Mouse (Mus musculus) stomach, embryonic 14.5 days (tissue): ENCODE data around the gene Rab21. TPM values are rescaled to one million over a fixed set of nuclear protein-coding genes. Genes with fewer than 3 reads are reported as not detected.

Experiments used
- ATAC-seq: fragments of 200-750 bp; cut with Nextera tagmentation; 2 replicates; pipeline ENCODE4 v1.8.0; 2017; ENCODE audit warnings: low read depth, moderate TSS enrichment; ENCODE audit not compliant: insufficient number of reproducible peaks, insufficient read depth, low FRiP score
- H3K27ac ChIP-seq: fragments of 300-500 bp; sonication (generic); 2 replicates; pipeline ENCODE4 v1.5.1; 2014; ENCODE audit warnings: mild to moderate bottlenecking, low read length, moderate library complexity, mixed read lengths
- H3K27me3 ChIP-seq: fragments of 300-500 bp; sonication (generic); 2 replicates; pipeline ENCODE4 v1.6.1; 2014; ENCODE audit warnings: low read length, control low read depth, mixed read lengths; ENCODE audit not compliant: control insufficient read depth, insufficient read depth
- H3K36me3 ChIP-seq: fragments of 300-500 bp; sonication (generic); 2 replicates; pipeline ENCODE4 v1.6.1; 2014; ENCODE audit warnings: mild to moderate bottlenecking, control low read depth, low read length, moderate library complexity, mixed read lengths; ENCODE audit not compliant: control insufficient read depth, insufficient read depth
- H3K4me1 ChIP-seq: fragments of 300-500 bp; sonication (generic); 2 replicates; pipeline ENCODE4 v1.6.1; 2014; ENCODE audit warnings: low read length, control low read depth, mixed read lengths; ENCODE audit not compliant: control insufficient read depth, insufficient read depth
- H3K4me2 ChIP-seq: fragments of 300-500 bp; sonication (generic); replicated peaks from 2 replicates; pipeline ENCODE4 v1.6.1; 2014; ENCODE audit warnings: low read depth, low read length, control low read depth
- H3K4me3 ChIP-seq: fragments of 300-500 bp; sonication (generic); 2 replicates; pipeline ENCODE4 v1.5.1; 2014; ENCODE audit warnings: low read depth, low read length, control low read depth
- H3K9ac ChIP-seq: fragments of 300-500 bp; sonication (generic); replicated peaks from 2 replicates; pipeline ENCODE4 v1.6.1; 2014; ENCODE audit warnings: low read depth, mild to moderate bottlenecking, control low read depth, low read length, moderate library complexity, mixed read lengths
- H3K9me3 ChIP-seq: fragments of 300-500 bp; sonication (generic); 2 replicates; pipeline ENCODE4 v1.6.1; 2016; ENCODE audit warnings: low read depth, low read length, control low read depth; ENCODE audit not compliant: control insufficient read depth
- WGBS: fragments of 180-500 bp; shearing (Covaris S2); extraction: QIAGEN DNeasy Blood & Tissue Kit; methylation state at CpG from one replicate; pipeline ENCODE4 v1.1.7; 2014; 5-methylcytosine and 5-hydroxymethylcytosine counted together
- polyA plus RNA-seq: library from polyadenylated mRNA; unstranded; fragments of >200 nt; fragmentation: Nextera tagmentation; extraction: Ambion mirVana; gene quantifications from 2 replicates; pipeline ENCODE4 v1.2.1, GENCODE M21; 2014

The Rab21 gene
- polyA plus RNA-seq, 1 experiment from 2014 or later: 8.0 TPM

GRCm38 (mm10) chr10:115256162-115256561, 59.2 kb downstream of the Rab21 start:
- WGBS: 78% methylated on average over 5 of the region's 5 CpGs
- H3K36me3 ChIP-seq: no peaks in the 10 kb centered on the region
- no peak for ATAC-seq
- H3K27me3 ChIP-seq: no peaks in the 10 kb centered on the region
- no peak overlapping the region for H3K27ac ChIP-seq
- H3K4me3 ChIP-seq: no peak overlapping the region
- H3K4me1 ChIP-seq: no peaks in the 10 kb centered on the region
- H3K4me2 ChIP-seq: no peak overlapping the region
- no peak overlapping the region for H3K9ac ChIP-seq
- no peaks in the 10 kb centered on the region for H3K9me3 ChIP-seq

GRCm38 (mm10) chr10:115253521-115253920, 61.9 kb downstream of the Rab21 start:
- Histone ChIP-seq H3K36me3 (no peaks in the 10 kb centered on the region), H3K4me2 (no peak overlapping the region), H3K4me3 (no peak overlapping the region), H3K9me3 (no peaks in the 10 kb centered on the region), H3K27ac (no peak overlapping the region), H3K9ac (no peak overlapping the region), H3K4me1 (peaks cover 5% of the 10 kb centered on the region; the same call in 1 of the 2 replicates), H3K27me3 (no peaks in the 10 kb centered on the region)
- WGBS: 74% methylated on average over 3 of the region's 3 CpGs
- ATAC-seq: no peak

GRCm38 (mm10) chr10:115252321-115252757, 63.1 kb downstream of the Rab21 start:
- H3K36me3 ChIP-seq: no peaks in the 10 kb centered on the region
- H3K4me1 ChIP-seq: peaks cover 5% of the 10 kb centered on the region; the same call in 1 of the 2 replicates
- H3K27me3 ChIP-seq: no peaks in the 10 kb centered on the region
- 5% methylated on average over 10 of the region's 10 CpGs for WGBS
- H3K9me3 ChIP-seq: no peaks in the 10 kb centered on the region
- peak overlapping the region; percentile 96 for H3K4me3 ChIP-seq
- H3K9ac ChIP-seq: peak overlapping the region; percentile 31; the same call in 1 of the 2 replicates
- peak; percentile 21; the same call in 1 of the 2 replicates for ATAC-seq
- H3K27ac ChIP-seq: peak overlapping the region; percentile 78; the same call in 1 of the 2 replicates
- peak overlapping the region; percentile 83 for H3K4me2 ChIP-seq

- peak within 1 kb of the TSS; percentile 96 for H3K4me3 ChIP-seq
- peak within 1 kb of the TSS; percentile 78; the same call in 1 of the 2 replicates for H3K27ac ChIP-seq
- ATAC-seq: peak; percentile 97
- H3K36me3 ChIP-seq: no peaks in the 10 kb centered on the region
- no peaks in the 10 kb centered on the region for H3K9me3 ChIP-seq
- peak within 1 kb of the TSS; percentile 83 for H3K4me2 ChIP-seq
- peak within 1 kb of the TSS; percentile 85 for H3K9ac ChIP-seq
- peaks cover 5% of the 10 kb centered on the region; the same call in 1 of the 2 replicates for H3K4me1 ChIP-seq
- under 1% methylated on average over 67 of the region's 67 CpGs for WGBS
- no peaks in the 10 kb centered on the region for H3K27me3 ChIP-seq
Measured at GRCm38 (mm10) chr10:115251088-115251934, 64.1 kb downstream of the Rab21 start, which contains the start of gene Tbc1d15. TSS of gene Tbc1d15 (minus strand) at chr10:115251467.

GRCm38 (mm10) chr10:115250235-115251087, 64.9 kb downstream of the Rab21 start:
- Histone ChIP-seq H3K4me3 (peak overlapping the region; percentile 96), H3K9me3 (no peaks in the 10 kb centered on the region), H3K27ac (peak overlapping the region; percentile 52; the same call in 1 of the 2 replicates), H3K4me2 (peak overlapping the region; percentile 54), H3K27me3 (no peaks in the 10 kb centered on the region), H3K4me1 (peaks cover 5% of the 10 kb centered on the region; the same call in 1 of the 2 replicates), H3K36me3 (no peaks in the 10 kb centered on the region), H3K9ac (peak overlapping the region; percentile 85)
- ATAC-seq: no peak
- 28% methylated on average over 34 of the region's 38 CpGs for WGBS

- H3K27ac ChIP-seq: no peak overlapping the region
- no peak overlapping the region for H3K4me3 ChIP-seq
- ATAC-seq: no peak
- H3K9me3 ChIP-seq: no peaks in the 10 kb centered on the region
- no peak overlapping the region for H3K4me2 ChIP-seq
- 49% methylated on average over 7 of the region's 7 CpGs for WGBS
- no peak overlapping the region for H3K9ac ChIP-seq
- peaks cover 5% of the 10 kb centered on the region; the same call in 1 of the 2 replicates for H3K4me1 ChIP-seq
- no peaks in the 10 kb centered on the region for H3K27me3 ChIP-seq
- H3K36me3 ChIP-seq: no peaks in the 10 kb centered on the region
Measured at GRCm38 (mm10) chr10:115248041-115248440, 67.4 kb downstream of the Rab21 start.

GRCm38 (mm10) chr10:115245488-115245887, 69.9 kb downstream of the Rab21 start:
- Histone ChIP-seq H3K27ac (no peak overlapping the region), H3K36me3 (no peaks in the 10 kb centered on the region), H3K4me2 (no peak overlapping the region), H3K9me3 (no peaks in the 10 kb centered on the region), H3K9ac (no peak overlapping the region), H3K4me3 (no peak overlapping the region), H3K27me3 (no peaks in the 10 kb centered on the region), H3K4me1 (peaks cover 5% of the 10 kb centered on the region; the same call in 1 of the 2 replicates)
- WGBS: 93% methylated on average over 2 of the region's 2 CpGs
- ATAC-seq: no peak

- no peaks in the 10 kb centered on the region for H3K4me1 ChIP-seq
- no peak overlapping the region for H3K27ac ChIP-seq
- 66% methylated on average over 8 of the region's 8 CpGs for whole genome bisulfite sequencing
- H3K4me3 ChIP-seq: no peak overlapping the region
- H3K36me3 ChIP-seq: peaks cover 25% of the 10 kb centered on the region
- H3K27me3 ChIP-seq: no peaks in the 10 kb centered on the region
- ATAC-seq: no peak
- no peaks in the 10 kb centered on the region for H3K9me3 ChIP-seq
- H3K9ac ChIP-seq: no peak overlapping the region
- H3K4me2 ChIP-seq: no peak overlapping the region
Measured at GRCm38 (mm10) chr10:115241082-115241595, 74.3 kb downstream of the Rab21 start.
